Mouse (Mus musculus): Measurements from ENCODE around the gene Slc35c2.

Gene Slc35c2

GRCm38 (mm10) chr2:165234291-165234612, 53.4 kb downstream of the Slc35c2 start:
- DNase-seq, result no peak

DNA sequence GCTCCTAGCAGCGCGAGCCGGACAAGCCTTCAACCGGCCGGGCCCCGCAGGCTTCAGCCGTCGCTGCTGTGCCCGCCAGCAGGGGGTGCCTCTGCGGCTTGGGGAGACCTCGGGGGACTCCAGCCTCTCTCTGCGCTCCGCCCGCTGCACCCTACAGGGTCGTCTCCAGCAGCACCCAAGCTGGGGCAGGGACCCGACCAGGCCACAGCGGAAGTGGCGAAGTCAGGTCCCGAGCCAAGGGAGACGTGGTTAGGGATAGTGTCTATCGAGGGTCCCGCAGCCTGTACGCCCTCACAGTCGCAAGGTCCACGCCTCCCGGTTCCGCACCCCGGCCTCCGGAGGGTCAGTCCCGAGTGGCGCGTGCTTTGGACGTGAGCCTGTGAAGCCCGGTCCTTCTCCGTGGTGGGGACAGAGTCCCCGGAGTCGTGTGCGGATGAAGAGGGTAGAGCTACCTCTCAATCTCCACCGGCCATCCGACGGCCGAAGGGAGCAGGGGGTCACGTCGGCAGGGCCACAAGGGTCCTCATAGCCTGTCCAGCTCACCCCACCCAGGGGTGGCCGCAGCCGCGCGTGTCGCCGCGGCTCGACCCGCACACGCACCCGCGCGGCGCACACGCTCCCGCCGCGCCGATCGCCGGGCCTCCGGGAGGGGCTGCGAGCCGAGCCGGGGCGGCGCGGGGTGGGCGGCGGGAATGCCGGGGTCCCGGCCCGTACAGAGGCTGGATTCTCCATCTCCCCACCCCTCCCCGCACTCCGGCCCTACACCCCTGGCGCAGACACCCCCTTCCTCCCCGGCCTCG, 54.0 kb downstream of the Slc35c2 start:
- peak; percentile 45 for DNase-seq

DNA sequence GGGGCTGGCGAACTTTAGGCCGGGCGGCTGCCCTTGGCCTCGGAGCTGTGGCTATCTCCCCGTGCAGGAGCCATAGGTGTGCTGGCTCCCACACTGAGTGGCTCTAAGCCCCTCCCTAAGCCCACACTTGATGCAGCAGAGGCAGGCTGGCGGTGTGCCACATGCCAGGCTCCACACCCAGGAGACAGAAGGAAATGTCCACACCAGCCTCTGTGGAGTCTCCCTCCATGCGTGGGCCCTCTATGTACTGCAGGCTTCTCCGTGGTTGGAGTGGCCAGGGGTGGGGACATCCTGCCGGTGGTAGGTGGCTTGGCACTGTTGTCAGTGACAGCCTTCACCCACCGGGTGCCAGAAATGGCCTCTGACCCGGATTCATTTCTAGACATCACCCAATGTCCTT, 58.6 kb downstream of the Slc35c2 start:
- DNase-seq, result no peak

Measured in thymus, postnatal 36 days (tissue).